Mouse (Mus musculus): Measurements from ENCODE around the gene Ncan.
"Not testable (repeated sequence)": the region's sequence is repeated elsewhere in the genome, so short reads cannot be mapped to it uniquely, and the experiment has no call there.

The Ncan gene

DNA sequence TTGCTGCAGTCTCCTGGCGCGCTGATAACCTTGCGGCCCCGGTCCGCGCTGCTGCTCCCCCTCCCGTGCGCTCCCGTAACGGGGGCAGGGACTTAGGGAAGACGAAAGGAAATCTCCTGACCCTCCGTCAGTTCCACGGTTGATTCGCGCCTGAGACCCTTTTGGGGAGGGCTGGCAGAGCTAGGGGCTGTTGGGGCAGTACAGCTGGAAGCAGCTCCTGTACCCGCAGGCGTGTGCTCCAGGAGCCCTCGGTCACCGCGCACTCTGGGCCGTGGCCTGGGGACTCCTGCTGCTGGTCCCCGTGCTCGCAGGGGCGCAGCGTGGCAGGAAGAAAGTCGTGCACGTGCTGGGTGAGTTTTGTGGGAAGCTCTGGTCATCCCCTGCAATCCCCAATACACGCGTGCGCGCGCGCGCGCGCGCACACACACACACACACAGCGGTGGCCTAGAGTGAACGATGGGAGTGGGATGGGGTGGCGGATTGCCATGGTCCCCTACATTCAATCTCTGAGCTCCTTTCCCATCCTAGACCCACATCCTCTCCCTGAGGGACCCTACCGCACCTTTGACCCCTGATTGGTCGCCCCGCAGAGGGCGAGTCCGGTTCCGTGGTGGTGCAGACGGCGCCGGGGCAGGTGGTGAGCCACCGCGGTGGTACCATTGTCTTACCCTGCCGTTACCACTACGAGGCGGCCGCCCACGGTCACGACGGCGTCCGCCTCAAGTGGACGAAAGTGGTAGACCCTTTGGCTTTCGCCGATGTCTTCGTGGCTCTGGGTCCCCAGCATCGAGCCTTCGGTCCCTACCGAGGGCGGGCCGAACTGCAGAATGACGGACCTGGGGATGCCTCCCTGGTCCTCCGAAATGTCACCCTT is 36.2 kb downstream of the Ncan start:
- no peak for DNase-seq (ENCODE audit: low spot score)

DNA sequence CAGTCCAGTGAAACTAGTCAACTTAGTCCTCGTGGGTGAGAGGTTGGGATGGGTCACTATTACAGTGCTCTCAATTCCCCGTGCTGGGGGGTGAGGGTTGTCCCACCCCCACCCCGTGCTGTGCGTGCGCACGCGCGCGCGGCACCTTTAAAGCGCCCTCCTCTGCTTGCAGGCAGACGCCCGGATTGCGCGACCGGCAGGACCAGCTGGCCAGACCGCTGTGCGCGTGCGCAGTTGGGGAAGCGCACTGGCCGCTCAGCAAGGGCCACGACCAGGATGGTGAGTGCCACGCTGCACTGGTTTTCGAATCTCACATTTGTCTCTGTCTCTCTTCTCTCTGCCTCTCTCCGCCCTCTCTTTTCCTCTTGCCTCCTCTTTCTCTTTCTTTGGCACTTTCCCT is 37.4 kb downstream of the Ncan start, which contains the start of gene Hapln4:
Hapln4 (plus strand) TSS at position 173 of the 400 bp plus-strand sequence.
- peak; percentile 19 for DNase-seq (ENCODE audit: low spot score)

DNA sequence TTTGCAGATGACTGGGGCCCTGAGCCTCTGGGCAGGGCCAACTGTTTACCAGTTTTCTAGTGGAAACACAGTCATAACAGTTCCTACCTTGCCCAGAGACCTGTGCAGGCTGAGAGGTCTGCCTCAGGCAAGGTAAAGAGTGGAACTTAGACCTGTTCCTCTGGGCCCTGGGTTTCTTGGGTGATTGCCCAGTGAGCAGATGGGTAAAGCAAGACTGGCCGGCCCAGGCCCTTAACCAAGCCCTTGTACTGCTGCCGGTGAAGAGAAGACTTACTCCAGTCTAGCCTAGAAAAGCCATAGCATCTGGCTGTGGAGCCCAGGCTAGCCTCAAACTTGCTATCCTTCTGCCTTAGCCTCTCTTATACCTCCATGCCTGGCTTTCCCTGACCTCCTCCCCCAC is 38.7 kb downstream of the Ncan start:
- no peak for DNase-seq (ENCODE audit: low spot score)

DNA sequence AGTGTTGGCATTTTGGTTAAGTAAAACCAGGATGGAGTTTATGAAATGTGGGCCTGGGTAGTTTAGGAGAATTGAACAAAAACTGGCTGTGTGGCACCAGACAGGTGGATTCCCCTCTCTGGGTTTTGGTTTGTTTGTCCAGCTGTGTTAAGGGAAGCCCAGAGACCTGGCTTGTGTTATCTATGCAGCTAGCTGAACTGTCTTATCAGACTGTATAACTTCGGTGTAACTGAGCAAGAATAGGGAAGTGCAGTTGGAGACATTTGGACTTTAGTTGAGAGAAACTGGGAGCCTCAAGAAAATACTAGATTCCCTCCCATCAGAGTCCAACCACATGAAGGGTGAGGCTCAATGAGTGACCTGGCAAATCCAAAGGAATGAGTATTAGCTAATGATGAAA is 47.0 kb downstream of the Ncan start:
- no peak for DNase-seq (ENCODE audit: low spot score)

DNA sequence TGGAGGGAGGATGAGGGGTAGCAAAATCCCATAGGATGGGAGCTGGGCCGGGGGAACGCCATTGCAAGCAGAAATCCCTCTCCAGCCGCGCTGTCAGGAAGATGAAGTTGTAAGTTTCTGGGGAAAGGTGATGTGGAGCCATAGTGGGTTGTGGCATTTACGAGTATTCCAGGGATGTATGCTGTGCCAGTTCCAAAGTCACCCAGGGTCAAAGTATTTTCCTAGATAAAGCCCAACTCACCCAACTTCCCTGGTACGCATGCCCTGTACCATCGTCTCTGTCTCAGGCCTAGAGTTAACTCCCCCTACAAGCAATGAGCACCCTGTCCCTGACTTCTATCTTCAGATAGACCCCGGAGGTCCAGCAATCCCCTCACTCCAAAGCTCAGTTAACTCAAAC is 47.6 kb downstream of the Ncan start:
- DNase-seq (ENCODE audit: low spot score): no peak

DNA sequence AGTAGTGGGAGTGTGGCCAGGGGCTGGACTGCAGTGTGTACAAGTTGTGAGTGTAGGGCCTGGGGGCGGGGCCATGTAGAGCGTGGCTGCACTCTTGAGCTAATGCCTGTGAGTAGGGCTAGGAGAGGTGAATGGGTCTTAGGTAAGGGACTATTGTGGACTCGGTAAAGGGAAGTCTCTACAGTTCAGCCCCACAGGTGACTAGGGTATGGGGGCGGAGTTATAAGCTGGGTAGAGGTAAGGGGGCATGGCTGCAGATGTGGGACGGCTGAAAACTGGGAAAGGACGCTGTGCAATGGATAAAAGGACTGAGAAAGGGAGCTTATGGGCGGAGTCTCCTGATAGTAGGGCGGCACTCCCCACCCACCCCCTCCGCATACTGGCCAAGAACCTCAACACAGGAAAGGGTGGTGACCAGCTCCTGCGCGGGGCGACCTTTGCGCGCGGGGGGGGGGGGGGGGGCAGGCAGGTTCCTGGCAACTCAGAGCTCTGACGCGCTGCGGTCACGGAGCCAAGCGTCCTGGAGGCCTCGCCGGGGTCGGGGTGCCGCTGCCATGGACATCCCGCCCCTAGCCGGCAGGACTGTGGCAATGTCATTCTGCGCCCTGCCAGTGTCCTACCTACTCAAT is 48.1 kb downstream of the Ncan start, which contains the start of gene Tm6sf2:
Tm6sf2 (plus strand) TSS at position 484 of the 629 bp plus-strand sequence.
- DNase-seq (ENCODE audit: low spot score): no peak

DNA sequence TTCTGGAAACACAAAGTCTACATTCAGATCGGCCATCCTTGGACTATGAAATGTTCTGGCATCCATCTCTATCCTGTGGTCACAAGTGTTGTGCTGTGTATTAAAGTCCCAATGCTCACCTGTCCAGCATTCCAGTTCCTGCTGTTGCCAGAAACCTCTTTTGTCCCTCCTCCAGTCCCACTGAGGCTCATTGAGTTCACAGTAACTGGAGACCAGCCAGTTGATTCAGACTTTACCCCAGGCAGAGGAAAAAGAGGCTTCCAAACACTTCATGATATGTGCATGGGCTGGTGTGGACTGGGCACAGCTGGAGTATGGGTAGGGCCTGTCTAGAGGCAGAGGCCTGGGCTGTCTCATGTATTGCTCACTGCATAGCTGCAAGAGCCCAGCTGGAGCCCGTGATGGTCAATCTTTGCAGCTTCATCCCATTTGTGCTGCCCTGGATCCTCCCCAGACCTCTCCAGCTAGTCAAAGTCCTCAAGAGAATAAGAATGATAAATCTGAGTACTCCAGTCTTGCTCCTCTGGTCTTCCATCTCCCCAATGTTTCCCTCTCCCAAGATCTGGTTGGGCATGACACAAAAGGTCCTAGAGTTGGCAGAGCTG is 48.7 kb downstream of the Ncan start:
- no peak for DNase-seq (ENCODE audit: low spot score)

DNA sequence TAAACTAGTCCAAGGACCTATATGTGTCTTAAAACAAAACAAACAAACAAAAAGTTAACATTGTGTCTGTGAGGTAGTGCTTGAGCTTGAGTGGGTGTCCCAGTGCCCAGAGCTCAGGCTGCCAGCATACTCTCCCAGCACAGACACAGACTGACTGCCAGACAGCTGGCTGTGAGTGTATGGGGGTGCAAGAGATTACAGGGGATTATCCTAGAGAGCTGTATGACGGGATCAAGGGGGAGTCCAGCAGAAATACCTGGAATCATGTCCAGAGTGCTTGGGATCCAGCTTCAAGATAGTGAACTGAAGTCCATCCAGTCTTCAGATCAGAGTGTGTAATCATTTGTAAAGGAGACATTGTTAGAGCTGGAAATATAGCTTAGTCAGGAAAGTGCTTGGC is 63.0 kb downstream of the Ncan start:
- DNase-seq (ENCODE audit: low spot score): no peak

DNA sequence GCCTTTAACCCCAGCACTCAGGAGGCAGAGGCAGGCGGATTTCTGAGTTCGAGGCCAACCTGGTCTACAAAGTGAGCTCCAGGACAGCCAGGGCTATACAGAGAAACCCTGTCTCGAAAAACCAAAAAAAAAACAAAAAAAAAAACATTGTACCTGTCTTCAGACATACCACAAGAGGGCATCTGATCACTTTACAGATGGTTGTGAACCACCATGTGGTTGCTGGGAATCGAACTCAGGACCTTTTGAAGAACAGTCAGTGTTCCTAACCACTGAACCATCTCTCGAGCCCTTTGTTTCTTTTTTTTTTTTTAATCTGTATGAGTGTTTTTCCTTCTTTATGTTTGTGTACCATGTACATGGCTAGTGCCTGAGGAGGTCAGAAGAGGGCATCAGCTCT is 70.2 kb downstream of the Ncan start:
- not testable (repeated sequence) for DNase-seq (ENCODE audit: low spot score)

DNA sequence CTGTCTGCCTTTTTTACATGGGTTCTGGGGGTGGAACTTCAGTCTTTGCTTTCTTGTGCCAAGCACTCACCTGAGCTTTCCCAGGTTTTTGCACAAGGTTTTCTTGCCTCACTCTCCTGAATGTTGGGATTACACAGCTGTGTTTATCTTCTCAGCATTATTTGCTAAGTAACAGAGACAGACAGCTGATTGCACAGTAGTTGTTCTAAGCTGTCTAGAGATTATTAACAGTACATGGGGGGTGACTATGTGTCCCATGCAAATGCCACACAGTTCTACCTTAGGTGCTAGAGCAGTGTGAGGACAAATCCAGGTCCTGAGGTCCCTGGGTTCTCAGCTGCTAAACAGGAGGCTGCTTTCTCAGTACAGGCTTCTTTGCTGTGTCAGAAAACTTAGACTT is 71.0 kb downstream of the Ncan start:
- DNase-seq (ENCODE audit: low spot score): no peak

DNA sequence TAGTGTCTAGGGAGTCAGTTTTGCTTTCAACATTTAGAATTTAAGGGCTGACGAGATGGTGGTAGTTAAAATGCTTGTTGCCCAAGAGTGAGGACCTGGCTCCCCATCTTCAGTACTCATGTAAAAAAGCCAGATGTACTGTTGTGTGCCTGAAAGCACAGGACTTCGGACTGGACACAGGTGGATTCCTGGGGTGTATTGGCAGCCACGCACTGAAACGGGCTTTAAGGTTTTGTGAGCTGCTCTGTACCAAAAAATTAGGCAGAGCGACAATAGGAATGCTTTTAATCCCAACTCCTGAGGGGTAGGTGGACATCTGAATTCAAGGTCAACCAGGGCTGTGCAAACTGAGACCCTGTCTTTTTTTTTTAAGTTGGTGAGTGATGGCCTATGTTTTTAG is 76.7 kb downstream of the Ncan start:
- DNase-seq (ENCODE audit: low spot score): no peak

Data from urinary bladder, postnatal 25 days (tissue).